26 mouse cellular contexts compared by ENCODE assay signal in the genomic region with DNA sequence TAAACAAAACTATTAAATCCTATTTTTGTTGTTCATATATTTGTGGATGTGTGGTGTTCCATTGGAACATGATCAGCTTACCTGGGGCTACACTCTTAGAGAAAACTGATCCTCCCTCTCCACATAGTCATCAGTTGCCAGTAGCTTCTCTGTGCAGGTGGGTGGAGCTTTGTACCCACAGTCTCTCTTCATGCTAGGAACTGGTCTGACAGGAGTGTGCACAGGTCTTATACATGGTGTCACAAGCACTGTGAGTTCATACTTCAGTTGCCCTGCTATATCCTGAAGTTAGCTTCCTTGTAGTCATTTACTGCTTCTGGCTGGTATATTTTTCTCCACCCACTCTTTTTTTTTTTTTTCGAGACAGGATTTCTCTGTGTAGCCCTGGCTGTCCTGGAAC.
"Had no signal": no experiment of that assay in that cellular context is flagged by ENCODE, and none has a peak within 500 bp of the region (broad histone marks: within the 10 kb centered on the region; RNA-seq: fewer than 3 reads in every experiment).

No protein-coding gene starts in this region.

- H3K9ac ChIP-seq: heart, embryonic 12.5 days; hindbrain, embryonic 12.5 days; hindbrain, embryonic 14.5 days; limb, embryonic 12.5 days; liver, embryonic 13.5 days; liver, embryonic 15.5 days; liver, postnatal 0 days had no signal

- ATAC-seq: hindbrain, embryonic 16.5 days; inflammation-experienced regulatory T-cells, adult 6 months; intestine, postnatal 0 days; liver, postnatal 0 days had no signal

- H3K4me2 ChIP-seq: heart, embryonic 12.5 days; hindbrain, embryonic 12.5 days; hindbrain, embryonic 14.5 days; limb, embryonic 12.5 days; liver, embryonic 11.5 days; liver, embryonic 13.5 days; liver, embryonic 15.5 days had no signal

- H3K36me3 ChIP-seq: heart, embryonic 12.5 days; hindbrain, embryonic 10.5 days; hindbrain, embryonic 12.5 days; limb, embryonic 10.5 days; limb, embryonic 12.5 days; liver, embryonic 13.5 days; liver, embryonic 15.5 days had no signal

- H3K27me3 ChIP-seq: heart, embryonic 12.5 days; hindbrain, embryonic 12.5 days; limb, embryonic 12.5 days; liver, embryonic 13.5 days; liver, embryonic 15.5 days had no signal

- H3K4me3 ChIP-seq: heart, adult 2 months; heart, embryonic 12.5 days; hindbrain, embryonic 10.5 days; hindbrain, embryonic 12.5 days; limb, embryonic 10.5 days; limb, embryonic 12.5 days; liver, embryonic 13.5 days; liver, embryonic 15.5 days had no signal

- DNase-seq: gastrocnemius, postnatal 14 days; gastrocnemius, postnatal 36 days; heart, adult 2 months; heart, postnatal 10 days; heart, postnatal 4 days; kidney, adult 18-20 months; kidney, adult 8-10 months; kidney, postnatal 10 days; kidney, postnatal 25 days; kidney, postnatal 4 days; layer of hippocampus, adult 9-11 months; layer of hippocampus, postnatal 36 days; liver; liver, embryonic 13.5 days; liver, postnatal 0 days had no signal

- H3K27ac ChIP-seq: heart, adult 2 months; hindbrain, embryonic 10.5 days; hindbrain, embryonic 12.5 days; hindbrain, embryonic 14.5 days; limb, embryonic 10.5 days; limb, embryonic 12.5 days; liver, embryonic 13.5 days; liver, embryonic 15.5 days had no signal

- H3K9me3 ChIP-seq: heart, embryonic 12.5 days; hindbrain, embryonic 10.5 days; hindbrain, embryonic 12.5 days; limb, embryonic 10.5 days; limb, embryonic 12.5 days; liver, embryonic 13.5 days; liver, embryonic 15.5 days had no signal

- H3K4me1 ChIP-seq: heart, embryonic 12.5 days; hindbrain, embryonic 10.5 days; hindbrain, embryonic 12.5 days; limb, embryonic 10.5 days; limb, embryonic 12.5 days; liver, embryonic 13.5 days; liver, embryonic 15.5 days had no signal
